Mouse (Mus musculus): ENCODE measurements at regions not wholly inside any gene's neighbourhood (a gene's known extent, or its start where the extent isn't known, plus 50 kb on each side); places are given as distances from the start of the nearest gene placed in this dataset.

DNA sequence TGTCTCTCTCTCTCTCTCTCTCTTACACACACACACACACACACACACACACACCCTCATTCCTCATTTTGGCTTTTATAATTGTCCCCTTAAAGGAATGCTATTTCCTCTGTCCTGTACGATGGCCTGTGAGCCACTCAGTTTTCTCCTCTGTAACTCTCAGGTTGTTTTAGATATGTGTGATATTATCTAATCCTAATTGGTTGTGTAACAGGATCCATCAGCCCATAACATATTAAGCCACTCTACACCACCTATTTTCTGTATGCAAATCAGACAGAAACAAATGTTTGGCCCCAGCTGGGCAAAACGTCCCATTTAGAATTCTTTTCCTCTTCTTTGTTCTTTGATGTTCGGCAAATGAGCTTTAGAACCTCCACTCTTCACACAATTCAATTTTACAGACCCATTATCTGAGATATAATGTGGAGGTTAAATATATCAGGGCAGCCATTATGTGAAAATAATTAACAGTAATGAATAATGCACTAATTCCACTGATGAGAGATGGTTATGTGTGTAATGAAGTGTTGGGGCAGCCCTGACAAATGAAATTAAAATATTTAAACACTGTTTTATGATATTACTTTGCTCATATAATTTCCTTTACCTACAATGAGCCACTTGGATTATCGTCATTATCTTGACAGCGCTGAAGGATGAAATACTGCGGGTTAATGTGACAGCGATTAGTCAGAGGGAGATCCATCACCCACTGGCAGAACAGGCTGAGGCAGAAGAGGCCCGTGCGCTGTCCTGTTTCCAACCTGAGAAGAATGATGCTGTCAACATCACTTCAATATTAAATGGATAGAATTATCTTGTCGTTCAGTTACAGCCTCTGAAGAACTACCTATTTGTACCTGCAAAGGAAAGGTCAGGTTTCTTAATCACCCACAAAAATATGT, 274.8 kb downstream of the Rbm26 start:
- no peak overlapping the region for H3K4me3 ChIP-seq (ENCODE audit: inconsistent target)
- WGBS (ENCODE audit: missing documents) = 88% methylated on average over 8 of the region's 10 CpGs
- no peaks in the 10 kb centered on the region for H3K36me3 ChIP-seq (ENCODE audit: inconsistent target)
- H3K27ac ChIP-seq = no peak overlapping the region
- H3K79me2 ChIP-seq (ENCODE audit: inconsistent target) = no peaks in the 10 kb centered on the region

DNA sequence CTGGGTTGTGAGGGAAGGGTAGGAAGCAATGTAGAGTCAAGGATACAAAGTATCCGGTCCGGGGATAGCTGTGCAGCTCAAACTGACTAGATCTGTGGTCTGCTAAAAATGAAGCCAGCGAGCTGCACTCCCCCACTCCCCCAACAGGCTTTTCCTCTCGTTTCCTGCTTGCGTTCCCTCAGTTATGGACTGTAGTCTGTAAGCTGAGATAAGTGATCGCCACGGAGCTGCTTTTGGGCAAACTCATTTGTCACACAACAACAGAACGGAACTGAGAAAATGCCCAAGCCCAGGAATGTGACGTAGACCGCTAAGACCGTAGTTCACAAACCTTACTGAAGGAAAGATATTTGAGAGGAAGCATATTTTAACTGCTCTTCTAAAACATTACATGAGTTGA, 276.1 kb downstream of the Rbm26 start:
- Histone ChIP-seq H3K4me3 (ENCODE audit: inconsistent target) (no peak overlapping the region), H3K27ac (no peak overlapping the region), H3K36me3 (ENCODE audit: inconsistent target) (no peaks in the 10 kb centered on the region), H3K79me2 (ENCODE audit: inconsistent target) (no peaks in the 10 kb centered on the region)
- WGBS (ENCODE audit: missing documents) = 7% methylated on average over 11 of the region's 11 CpGs

- H3K36me3 ChIP-seq (ENCODE audit: inconsistent target) = no peaks in the 10 kb centered on the region
- no peak overlapping the region for H3K4me3 ChIP-seq (ENCODE audit: inconsistent target)
- no peak overlapping the region for H3K27ac ChIP-seq
- H3K79me2 ChIP-seq (ENCODE audit: inconsistent target) = no peaks in the 10 kb centered on the region
- 89% methylated on average over 3 of the region's 3 CpGs for WGBS (ENCODE audit: missing documents)
Measured at GRCm38 (mm10) chr14:104871203-104871602, 305.9 kb downstream of the Rbm26 start.

DNA sequence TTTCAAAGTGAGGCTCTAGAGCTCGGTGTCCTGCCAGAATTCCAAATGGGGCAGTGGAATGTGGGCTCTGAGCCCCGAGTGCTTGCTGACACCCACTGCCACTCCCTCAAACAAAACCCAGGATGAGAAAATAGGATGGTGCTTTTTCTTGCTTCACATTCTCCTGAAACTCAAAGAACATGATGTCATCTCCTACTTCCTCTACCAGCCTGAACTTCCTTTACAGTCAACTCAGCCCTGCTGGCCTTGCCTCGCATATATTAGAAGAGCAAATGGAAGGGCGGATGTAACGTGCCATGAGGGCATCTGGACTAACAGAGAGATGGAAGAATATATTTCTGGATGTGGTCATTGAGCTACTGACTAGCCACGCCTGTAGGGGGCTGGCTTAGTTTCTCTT, 309.6 kb downstream of the Rbm26 start:
- no peak overlapping the region for H3K4me3 ChIP-seq (ENCODE audit: inconsistent target)
- H3K36me3 ChIP-seq (ENCODE audit: inconsistent target) = no peaks in the 10 kb centered on the region
- 76% methylated on average over 6 of the region's 6 CpGs for WGBS (ENCODE audit: missing documents)
- H3K27ac ChIP-seq = no peak overlapping the region
- no peaks in the 10 kb centered on the region for H3K79me2 ChIP-seq (ENCODE audit: inconsistent target)

- no peaks in the 10 kb centered on the region for H3K36me3 ChIP-seq (ENCODE audit: inconsistent target)
Measured at GRCm38 (mm10) chr14:104863881-104864280, 313.2 kb downstream of the Rbm26 start.

GRCm38 (mm10) chr14:104855913-104856312, 321.2 kb downstream of the Rbm26 start:
- H3K79me2 ChIP-seq (ENCODE audit: inconsistent target) = no peaks in the 10 kb centered on the region
- H3K36me3 ChIP-seq (ENCODE audit: inconsistent target) = no peaks in the 10 kb centered on the region
- WGBS (ENCODE audit: missing documents) = 91% methylated on average over 1 of the region's 1 CpGs
- H3K27ac ChIP-seq = no peak overlapping the region
- H3K4me3 ChIP-seq (ENCODE audit: inconsistent target) = no peak overlapping the region

More at GRCm38 (mm10) chr14:104863881-104864280, 313.2 kb downstream of the Rbm26 start:
- Histone ChIP-seq H3K4me3 (ENCODE audit: inconsistent target) (no peak overlapping the region), H3K79me2 (ENCODE audit: inconsistent target) (no peaks in the 10 kb centered on the region), H3K27ac (no peak overlapping the region)
- WGBS (ENCODE audit: missing documents) = 89% methylated on average over 9 of the region's 9 CpGs

GRCm38 (mm10) chr14:104849274-104849673, 326.8 kb upstream of the Rnf219 start:
- 73% methylated on average over 4 of the region's 4 CpGs for WGBS (ENCODE audit: missing documents)
- no peaks in the 10 kb centered on the region for H3K36me3 ChIP-seq (ENCODE audit: inconsistent target)
- no peaks in the 10 kb centered on the region for H3K79me2 ChIP-seq (ENCODE audit: inconsistent target)
- H3K27ac ChIP-seq = no peak overlapping the region
- no peak overlapping the region for H3K4me3 ChIP-seq (ENCODE audit: inconsistent target)

DNA sequence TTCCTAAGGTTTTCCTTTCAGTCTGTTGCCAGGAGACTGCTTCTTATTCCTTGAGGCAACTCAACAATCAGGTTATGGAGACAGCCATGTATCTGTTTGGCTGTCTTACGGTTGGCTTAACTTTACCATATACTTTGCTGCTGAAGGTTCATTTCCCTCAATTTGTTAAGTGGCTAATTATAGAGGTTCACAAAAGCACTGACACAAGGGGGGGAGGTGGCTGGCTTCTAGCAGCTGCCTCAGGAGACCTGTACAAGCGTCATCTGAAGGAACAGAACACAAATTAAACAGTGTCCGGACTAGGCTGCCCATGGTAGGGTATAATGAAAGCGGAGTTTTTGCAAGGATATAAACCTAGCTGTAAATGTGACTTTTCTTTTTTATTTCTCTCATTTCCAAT, 305.0 kb upstream of the Rnf219 start:
- Histone ChIP-seq H3K27ac (no peak overlapping the region), H3K79me2 (ENCODE audit: inconsistent target) (no peaks in the 10 kb centered on the region), H3K4me3 (ENCODE audit: inconsistent target) (no peak overlapping the region), H3K36me3 (ENCODE audit: inconsistent target) (no peaks in the 10 kb centered on the region)
- WGBS (ENCODE audit: missing documents) = 94% methylated on average over 4 of the region's 4 CpGs

DNA sequence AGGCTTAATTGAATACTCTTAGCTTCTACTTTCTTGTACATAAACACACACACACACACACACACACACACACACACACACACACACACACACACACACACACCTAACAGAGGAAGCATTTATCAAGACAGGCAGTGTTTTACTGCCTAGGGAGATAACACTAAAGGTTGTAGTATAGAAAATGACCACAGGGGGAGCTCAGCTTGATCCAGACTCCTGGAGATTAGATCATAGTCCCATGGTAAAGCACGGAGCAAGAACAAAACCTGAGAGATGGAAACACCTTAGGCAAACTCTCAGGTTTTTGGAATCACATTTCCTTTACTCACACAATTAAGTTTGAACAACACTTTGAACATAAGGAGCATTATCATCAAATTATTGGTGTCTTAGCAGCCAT, 302.5 kb upstream of the Rnf219 start:
- Histone ChIP-seq H3K27ac (no peak overlapping the region), H3K79me2 (ENCODE audit: inconsistent target) (no peaks in the 10 kb centered on the region), H3K36me3 (ENCODE audit: inconsistent target) (no peaks in the 10 kb centered on the region), H3K4me3 (ENCODE audit: inconsistent target) (no peak overlapping the region)
- WGBS (ENCODE audit: missing documents) = 71% methylated on average over 1 of the region's 1 CpGs

DNA sequence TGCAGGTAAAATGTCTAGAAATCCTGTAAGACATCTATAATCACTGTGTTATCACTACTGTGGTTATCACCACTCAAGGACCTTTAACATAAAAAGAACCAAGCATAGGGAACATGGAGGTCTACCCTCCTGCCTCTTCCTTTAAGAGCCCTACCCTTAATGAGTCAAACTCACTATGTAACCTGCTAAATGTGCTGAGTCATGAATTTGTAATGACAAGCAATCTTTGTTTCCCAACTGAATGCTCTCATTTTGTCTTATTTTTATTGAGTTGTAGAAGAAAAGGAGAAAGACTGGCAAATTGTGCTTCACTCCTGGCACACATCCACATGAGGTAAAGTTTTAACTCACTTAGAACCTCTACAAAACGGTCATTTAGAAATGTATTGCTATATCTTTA, 301.8 kb upstream of the Rnf219 start:
- H3K4me3 ChIP-seq (ENCODE audit: inconsistent target) = no peak overlapping the region
- WGBS (ENCODE audit: missing documents) = 82% methylated on average over 1 of the region's 1 CpGs
- no peaks in the 10 kb centered on the region for H3K79me2 ChIP-seq (ENCODE audit: inconsistent target)
- no peaks in the 10 kb centered on the region for H3K36me3 ChIP-seq (ENCODE audit: inconsistent target)
- no peak overlapping the region for H3K27ac ChIP-seq

DNA sequence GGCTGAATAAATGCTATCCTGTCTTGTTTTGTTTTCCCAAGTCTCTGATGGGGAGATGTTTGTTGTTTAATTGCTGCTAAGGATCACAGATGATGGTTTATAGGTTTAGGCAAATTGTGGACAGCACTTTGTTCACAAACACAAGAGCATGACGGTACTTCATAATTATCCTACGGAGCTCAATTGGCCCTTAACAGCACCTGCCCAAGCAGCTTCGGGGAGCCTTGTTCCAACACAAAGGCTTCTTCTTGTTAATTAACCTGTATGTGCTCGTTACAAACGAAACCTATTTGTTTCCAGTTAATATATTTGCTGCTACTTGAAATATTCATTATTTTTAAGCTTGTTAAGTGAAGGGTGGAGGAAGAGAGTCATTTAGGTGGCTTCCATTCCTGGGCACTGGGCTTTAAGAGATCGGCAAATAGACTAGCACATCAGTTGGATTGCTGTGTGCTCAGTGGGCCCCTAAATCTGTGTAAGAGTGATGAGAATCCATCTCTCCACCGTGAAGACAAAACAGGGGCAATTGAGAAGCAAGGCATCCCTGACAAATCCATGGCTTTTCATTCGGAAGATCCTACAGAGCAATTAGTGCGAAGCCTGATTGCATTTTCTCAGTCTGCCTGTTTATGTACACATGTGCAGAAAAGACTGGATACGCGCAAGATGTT, 299.6 kb upstream of the Rnf219 start:
- Histone ChIP-seq H3K79me2 (ENCODE audit: inconsistent target) (no peaks in the 10 kb centered on the region), H3K27ac (no peak overlapping the region), H3K4me3 (ENCODE audit: inconsistent target) (no peak overlapping the region), H3K36me3 (ENCODE audit: inconsistent target) (no peaks in the 10 kb centered on the region)
- WGBS (ENCODE audit: missing documents) = 89% methylated on average over 11 of the region's 11 CpGs

GRCm38 (mm10) chr14:104819106-104819505, 296.7 kb upstream of the Rnf219 start:
- H3K4me3 ChIP-seq (ENCODE audit: inconsistent target) = no peak overlapping the region
- no peaks in the 10 kb centered on the region for H3K79me2 ChIP-seq (ENCODE audit: inconsistent target)
- no peak overlapping the region for H3K27ac ChIP-seq
- 96% methylated on average over 4 of the region's 4 CpGs for WGBS (ENCODE audit: missing documents)
- no peaks in the 10 kb centered on the region for H3K36me3 ChIP-seq (ENCODE audit: inconsistent target)

DNA sequence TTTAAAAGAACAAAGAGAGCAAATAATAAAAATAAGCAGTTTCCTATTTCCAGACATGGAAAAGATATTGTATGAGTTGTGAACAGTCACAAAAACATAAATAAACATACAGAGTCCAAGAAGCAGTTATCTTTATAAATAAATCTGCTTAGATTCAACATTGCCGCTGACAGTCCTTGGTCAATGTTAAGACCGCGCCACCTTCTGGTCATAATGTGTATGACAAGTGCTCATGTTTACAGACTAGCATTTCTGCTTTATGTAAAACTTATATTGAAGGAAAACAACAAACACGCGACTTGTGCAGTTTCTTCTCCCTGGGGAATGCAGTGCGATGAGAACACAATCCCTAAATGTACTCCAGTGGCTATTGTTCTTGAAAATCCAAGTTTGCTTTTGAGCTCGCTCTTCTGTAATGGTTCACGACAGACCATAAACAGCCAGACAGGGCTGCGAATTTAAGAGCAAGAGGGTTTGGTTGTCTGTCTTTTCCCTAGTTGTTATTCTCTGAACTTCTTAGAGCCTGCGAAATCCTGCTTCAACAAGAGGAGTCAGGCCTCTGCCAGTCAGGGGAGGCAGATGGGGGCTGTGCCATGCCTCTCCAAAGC, 291.6 kb upstream of the Rnf219 start:
- 33% methylated on average over 10 of the region's 10 CpGs for WGBS (ENCODE audit: missing documents)
- no peaks in the 10 kb centered on the region for H3K36me3 ChIP-seq (ENCODE audit: inconsistent target)
- no peaks in the 10 kb centered on the region for H3K79me2 ChIP-seq (ENCODE audit: inconsistent target)
- H3K4me3 ChIP-seq (ENCODE audit: inconsistent target) = no peak overlapping the region
- H3K27ac ChIP-seq = no peak overlapping the region

GRCm38 (mm10) chr14:104812006-104812405, 289.6 kb upstream of the Rnf219 start:
- no peaks in the 10 kb centered on the region for H3K79me2 ChIP-seq (ENCODE audit: inconsistent target)
- H3K27ac ChIP-seq = no peak overlapping the region
- H3K36me3 ChIP-seq (ENCODE audit: inconsistent target) = no peaks in the 10 kb centered on the region
- WGBS (ENCODE audit: missing documents) = 91% methylated on average over 4 of the region's 4 CpGs
- no peak overlapping the region for H3K4me3 ChIP-seq (ENCODE audit: inconsistent target)

DNA sequence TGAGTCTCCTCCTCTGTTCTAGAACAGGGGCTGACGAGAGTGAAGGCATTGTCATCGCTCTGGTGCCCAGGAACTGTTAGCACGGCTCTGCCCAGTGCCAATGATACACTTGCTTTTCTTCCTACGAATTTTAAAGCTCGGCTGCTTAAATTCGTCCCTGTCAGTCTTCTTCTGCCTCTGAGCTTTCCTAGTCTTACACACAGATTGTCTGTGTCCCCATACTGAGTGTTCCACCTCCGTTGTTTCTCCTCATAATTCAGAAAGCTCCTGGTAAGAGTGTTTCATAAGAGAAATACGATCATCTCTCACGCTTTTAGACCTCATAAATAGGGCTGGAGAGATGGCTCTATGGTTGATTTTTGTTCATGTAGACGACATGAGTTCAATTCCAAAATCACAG, 282.9 kb upstream of the Rnf219 start:
- WGBS (ENCODE audit: missing documents) = 90% methylated on average over 10 of the region's 10 CpGs
- Histone ChIP-seq H3K79me2 (ENCODE audit: inconsistent target) (no peaks in the 10 kb centered on the region), H3K36me3 (ENCODE audit: inconsistent target) (no peaks in the 10 kb centered on the region)

More for the DNA sequence above, 282.9 kb upstream of the Rnf219 start:
- H3K27ac ChIP-seq = no peak overlapping the region
- H3K4me3 ChIP-seq (ENCODE audit: inconsistent target) = no peak overlapping the region

All from macrophage (primary cell).